Mouse (Mus musculus): Measurements from ENCODE around the gene Urb1.

GRCm38 (mm10) chr16:90832495-90832894, 22.3 kb upstream of the Urb1 start:
- TF ChIP-seq CTCF (IDR thresholded peaks at IDR 0.05; ENCODE audit: extremely low read depth, insufficient read depth, insufficient read length, insufficient replicate concordance), result no peak
- no peak for TF ChIP-seq POLR2A (IDR thresholded peaks at IDR 0.05; ENCODE audit: low read depth, low read length)
